Mouse (Mus musculus): ENCODE data around the gene Saa1.

DNA sequence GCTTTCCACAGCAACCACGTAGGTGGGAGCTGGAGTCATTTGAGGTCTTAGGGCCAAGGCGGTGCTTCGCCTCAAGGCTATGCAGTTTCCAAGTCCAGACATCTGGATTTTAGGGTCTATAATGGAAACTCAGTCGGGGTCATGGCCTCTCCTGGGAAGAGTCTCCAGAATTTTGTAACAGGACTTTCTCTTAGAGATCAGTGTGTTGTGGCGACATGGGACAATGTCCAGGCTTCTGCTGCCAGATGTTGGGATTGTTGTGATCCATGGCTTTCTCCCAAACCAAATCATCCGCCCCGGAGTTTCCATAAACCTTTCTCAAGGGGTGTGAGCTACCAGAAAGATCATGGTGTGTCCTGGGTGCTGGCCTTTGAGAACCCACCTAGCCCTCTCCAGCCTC lies 3.6 kb upstream of the Saa1 start:
- TF ChIP-seq GATA1 (IDR thresholded peaks at IDR 0.05; ENCODE audit: borderline replicate concordance, low read length) (no peak), FLI1 (IDR thresholded peaks at IDR 0.05; ENCODE audit: low read length) (no peak)
